Mouse (Mus musculus) c-Kit-positive CD71-positive TER-119-negative erythroid progenitor cells, embryonic 14.5 days (primary cell): ENCODE measurements around the gene Mfsd4b1.
"Not testable (repeated sequence)": the region's sequence is repeated elsewhere in the genome, so short reads cannot be mapped to it uniquely, and the experiment has no call there.

Experiments used
- DNase-seq: peaks from one replicate; pipeline ENCODE4 v3.0.0-alpha.2; 2013; ENCODE audit warnings: low read depth

Gene Mfsd4b1

DNA sequence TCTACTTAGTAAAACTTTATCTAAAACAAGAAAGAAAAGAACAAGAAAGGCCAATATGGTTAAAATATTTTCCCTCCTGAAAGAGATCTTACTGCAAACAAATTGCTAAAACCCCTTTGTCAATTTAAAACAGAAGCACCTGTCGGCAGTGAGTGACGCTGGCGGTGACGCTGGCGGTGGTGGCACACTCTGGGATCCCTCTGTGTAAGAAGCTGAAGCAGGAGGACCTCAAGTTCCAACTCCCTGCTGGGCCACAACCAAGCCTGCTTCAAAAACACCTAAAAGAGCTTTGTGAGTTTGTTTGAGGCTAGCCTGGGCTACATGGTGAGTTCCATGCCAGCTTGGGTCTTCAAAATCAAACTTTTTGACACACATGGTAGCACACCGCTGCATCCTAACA lies 9.9 kb upstream of the Mfsd4b1 start:
- DNase-seq = no peak

DNA sequence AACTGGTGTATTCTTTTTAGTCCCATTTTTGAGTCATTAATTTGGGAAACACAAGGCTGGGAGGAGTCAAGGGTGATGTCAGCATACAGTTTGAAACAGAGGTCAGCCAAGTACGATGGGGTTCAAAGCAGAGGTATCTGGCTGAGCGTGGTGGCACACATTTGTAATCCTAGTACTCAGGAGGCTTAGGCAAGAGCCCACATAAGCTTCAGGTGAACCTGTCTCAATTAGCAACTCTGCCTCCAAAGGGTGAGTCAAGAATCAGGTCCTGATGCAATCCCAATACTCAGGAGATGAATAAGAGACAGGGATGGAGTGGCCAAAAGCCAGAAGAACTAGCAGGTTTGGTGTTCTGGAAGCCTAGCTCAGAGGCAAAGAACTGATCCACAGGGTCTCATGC lies 7.8 kb upstream of the Mfsd4b1 start:
- no peak for DNase-seq

DNA sequence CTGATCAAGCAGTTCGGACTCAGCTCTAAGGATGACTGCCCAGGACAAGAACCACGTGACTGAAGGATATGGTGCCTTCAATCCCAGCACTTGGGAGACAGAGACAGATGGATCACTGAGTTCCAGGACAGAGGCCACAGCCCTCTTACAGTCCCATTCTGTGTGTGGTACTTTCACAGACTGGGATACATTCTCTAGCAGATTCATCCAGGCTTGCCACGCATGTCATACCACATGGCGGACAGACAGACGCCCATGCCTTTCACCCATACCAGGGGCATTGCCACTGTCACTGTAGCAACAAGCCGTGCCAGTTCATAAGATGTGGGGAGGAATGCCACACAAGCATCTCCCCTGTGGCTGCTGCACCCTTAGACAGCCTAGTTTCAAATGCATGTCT lies 5.6 kb upstream of the Mfsd4b1 start:
- no peak for DNase-seq

DNA sequence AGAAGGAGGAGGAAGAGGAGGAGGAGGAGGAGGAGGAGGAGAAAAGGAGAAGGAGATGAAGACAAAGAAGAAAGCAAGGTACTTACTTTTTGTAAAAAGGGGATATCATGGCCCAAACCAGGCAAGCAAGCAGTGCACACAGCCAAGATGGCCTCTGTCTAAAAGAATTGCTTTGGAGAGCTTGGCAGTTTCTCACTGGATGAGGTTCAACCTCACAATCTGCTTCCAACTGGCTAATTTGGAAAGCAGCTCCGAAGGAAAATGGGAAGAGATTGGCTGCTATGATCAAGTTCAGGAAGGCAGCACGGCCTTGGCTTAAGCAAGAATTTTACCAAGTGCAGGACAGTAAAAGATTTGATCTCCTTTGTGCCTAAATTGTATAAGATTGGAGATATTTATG lies 4.5 kb upstream of the Mfsd4b1 start:
- DNase-seq = no peak

DNA sequence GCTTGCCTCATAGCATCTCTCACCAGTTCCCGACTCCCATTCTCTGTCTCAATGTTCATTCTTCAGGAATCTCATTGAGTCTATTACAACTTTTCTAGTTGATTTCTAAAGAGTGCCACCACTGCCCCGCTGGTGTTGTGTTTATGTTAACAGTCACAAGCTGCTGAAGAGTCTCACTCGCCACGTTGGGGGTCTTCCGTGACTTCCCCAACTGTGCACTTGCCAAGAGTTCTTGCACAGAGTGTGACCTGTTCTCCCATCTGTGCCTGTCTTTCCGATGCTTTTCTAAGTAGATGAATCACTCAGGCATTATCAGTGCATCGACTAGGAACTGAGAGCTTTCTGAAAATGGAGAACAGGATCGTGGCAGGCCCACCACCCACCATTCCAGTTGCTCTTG lies 3.0 kb upstream of the Mfsd4b1 start:
- DNase-seq = no peak

DNA sequence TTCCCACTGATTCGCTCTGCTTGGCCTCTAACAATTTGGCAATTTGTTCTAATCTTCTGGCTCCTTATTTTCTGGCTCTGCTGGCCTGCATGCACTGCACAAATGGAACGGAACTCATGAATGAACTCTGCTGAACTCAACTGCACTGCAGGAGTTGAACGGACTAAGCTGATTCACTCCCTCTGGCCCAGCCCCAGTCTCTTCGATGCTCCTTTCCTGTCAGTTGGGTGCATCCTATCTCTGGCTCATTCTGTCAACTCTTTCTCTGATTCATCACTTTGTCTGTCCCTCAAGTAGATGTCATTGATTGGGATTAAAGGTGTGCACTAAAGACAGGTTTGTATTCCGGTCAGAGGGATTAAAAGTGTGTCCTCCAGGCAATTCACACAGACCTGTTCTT lies 1.5 kb upstream of the Mfsd4b1 start:
- DNase-seq = no peak

DNA sequence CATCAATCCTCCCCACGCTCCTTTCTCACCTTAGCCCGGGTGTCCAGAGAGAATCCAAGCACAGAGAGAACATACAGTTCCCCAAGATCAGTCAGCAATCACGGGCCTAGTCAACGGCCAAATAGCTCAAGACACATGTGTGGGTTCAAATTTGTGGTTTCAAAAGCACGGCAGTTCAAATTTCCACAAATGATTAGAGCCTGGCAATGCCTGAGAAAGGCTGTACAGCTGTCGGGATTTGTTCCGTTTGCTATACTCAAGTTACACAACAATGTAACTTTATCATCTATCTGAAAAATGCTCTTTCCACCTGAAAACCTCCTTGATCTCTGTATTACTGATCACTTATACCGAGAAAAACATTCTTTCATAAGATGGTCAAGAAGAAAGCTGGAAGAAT lies 492 bp upstream of the Mfsd4b1 start:
- no peak for DNase-seq

DNA sequence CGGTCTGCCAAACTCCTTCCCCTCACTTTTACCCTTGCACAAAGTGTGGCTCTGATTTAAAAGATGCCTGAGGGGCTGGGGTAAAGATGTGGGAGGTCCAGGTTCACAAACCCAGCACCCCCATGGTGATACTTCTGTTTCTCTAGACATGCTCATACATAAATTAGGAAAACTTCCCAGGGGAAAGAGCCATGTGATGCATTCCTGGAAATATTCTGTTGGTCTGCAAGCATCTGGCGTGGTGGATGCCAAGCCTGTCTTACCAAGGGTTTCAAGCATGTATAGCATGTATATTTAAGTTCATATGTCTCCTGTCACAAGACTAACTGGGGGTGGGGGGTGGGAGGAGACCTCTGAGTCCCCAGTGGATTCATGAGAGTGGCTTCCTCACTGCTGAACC lies 4.7 kb downstream of the Mfsd4b1 start:
- no peak for DNase-seq

DNA sequence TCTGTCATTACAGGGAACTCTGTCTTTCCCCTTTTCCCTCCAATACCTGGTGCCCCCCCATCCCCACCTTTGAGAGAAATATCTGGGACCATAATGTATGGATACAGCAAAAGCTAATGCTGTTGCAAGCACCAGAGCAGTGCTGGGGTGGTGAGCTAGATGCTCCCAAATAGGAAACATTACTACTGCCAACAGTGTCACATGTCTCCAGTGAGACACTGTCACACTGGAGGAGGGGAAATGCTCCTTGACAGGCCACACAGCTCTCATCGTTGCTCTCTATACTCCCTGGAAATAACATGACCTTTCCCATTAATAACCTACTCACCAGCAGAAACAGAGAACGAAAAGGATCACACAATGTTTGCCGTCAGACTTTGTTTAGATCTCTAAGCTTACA lies 5.6 kb downstream of the Mfsd4b1 start:
- no peak for DNase-seq

DNA sequence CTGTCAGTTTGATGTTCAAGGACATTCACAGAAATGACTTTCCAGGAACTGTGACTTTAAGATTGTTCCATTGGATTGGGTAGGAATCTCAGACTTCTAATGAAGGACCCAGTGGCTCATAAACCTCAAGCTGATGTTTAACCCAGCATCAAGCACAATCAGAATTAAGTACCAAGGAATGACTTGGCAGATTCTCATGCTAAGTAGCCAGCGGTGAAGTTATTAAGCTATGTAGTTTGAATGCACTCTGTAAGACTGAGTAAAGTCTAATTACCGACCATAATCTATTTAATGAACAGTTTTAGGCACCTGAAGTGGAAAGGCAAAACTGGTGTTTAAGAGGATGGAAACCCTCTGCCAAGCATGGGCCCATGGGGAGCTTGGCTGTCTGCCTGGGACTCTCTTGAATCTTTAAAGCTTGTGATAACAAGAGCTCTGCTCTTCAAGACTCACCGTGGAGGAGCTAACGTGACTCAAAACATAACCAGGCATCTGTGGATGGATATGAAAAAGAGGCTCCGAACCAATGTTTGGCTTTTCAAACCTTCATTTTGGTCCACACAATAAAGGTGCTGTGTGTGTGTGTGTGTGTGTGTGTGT lies 6.7 kb downstream of the Mfsd4b1 start:
- DNase-seq = no peak

DNA sequence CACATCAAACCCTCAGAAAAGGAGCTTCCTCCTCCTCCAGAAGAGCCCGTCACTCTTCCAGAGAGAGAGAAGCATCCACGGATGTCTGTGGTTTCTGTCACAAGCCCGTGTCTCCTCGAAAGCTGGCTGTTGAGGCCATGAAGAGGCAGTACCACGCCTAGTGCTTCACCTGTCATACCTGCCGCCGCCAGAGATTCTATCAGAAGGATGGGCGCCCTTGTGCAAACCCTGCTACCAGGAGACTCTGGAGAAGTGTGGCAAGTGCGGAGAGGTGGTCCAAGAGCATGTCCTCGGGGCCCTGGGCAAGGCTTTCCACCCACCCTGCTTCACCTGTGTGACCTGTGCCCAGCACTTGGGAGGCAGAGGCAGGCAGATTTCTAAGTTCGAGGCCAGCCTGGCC lies 15.5 kb downstream of the Mfsd4b1 start:
- DNase-seq = no peak

DNA sequence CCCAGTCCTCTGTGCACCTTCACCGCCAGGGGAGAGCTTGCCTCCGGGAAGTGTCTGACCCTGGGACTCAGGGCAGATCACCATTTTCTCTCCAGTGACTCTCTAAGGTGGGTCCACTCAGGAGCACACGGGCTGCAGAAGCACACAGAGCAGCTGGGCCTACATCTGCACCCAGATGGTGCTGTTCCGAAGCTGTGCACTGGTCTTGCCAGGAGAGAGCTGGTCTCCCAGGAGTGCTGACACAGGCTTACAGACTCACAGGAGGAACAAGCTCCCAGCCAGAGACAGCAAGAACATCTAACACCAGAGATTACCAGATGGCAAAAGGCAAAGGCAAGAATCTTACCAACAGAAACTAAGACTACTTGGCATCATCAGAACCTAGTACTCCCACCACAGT lies 16.2 kb downstream of the Mfsd4b1 start:
- not testable (repeated sequence) for DNase-seq

DNA sequence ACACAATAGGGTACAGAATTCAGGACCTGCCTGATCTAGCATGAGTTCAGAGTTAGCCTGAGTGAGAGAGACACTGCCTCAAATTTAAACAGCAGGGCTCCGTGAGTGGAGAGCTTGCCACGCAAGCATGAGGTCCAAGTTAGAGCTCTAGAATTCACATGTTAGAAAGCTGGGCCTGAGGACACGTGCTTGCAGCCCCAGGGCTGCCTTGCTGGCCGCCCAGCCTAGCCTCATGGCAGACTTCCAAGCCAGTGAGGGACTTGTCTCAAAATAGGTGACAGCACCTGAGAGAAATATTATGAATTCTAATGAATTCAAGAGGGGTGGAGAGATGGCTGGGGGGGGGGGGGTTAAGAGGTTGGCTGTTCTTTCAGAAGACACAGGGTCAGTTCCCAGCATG lies 17.1 kb downstream of the Mfsd4b1 start:
- DNase-seq = no peak

DNA sequence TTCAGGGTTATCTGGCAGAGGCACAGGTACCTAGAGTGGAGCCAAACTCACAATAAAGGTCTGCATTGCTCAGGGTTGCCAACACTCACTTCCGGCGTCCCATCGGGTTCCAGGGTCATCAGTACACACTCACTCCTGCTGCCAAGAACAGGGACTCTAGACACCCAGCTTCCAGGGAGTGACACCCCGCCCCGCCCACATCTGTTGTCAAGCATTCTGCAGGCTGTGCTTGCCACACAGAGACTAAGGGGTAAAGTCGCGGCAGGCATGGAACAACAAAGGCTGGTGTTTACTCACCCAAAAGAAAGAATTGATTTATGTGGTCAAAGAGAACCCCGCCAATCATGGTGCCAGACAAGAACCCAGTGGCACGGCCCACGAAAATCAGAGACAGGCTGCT lies 18.1 kb downstream of the Mfsd4b1 start:
- no peak for DNase-seq

DNA sequence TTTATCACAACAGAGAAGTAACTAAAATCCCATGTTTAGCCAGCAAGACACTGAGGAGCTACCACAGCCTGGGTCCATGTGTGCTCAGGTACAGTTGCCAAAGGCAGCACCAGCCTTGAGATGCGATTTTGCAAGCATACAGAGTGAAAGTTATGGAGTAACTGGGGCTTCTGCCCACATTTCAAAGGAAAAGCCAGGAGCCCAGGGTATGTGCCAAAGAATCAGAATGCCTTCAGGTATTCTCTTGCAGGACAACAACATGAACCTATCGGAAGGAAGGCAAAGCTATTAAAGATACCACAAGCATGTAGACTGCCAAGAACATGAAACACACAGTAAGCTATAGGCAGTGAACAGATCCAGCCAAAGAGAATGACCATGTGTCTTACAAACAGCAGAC lies 24.3 kb downstream of the Mfsd4b1 start:
- no peak for DNase-seq

DNA sequence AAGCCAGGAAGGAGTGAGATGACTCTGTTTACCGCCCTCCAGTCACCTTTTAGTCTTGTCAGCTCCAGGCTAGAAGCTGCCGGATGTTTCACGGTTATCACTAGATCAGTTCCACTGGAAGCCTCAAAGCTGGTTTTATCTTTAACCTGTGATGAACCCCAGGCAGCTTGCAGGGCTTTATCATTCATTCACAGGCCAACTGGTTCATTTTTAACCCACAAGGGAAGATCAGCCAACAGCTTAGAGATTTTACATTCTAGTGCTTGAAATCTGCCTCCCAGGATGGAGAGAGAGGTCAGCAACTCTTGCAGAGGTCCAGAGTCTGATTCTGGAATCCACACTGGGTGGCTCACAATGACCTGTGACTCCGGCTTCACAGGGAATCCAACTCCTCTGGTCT lies 33.9 kb downstream of the Mfsd4b1 start:
- peak; percentile 34 for DNase-seq

DNA sequence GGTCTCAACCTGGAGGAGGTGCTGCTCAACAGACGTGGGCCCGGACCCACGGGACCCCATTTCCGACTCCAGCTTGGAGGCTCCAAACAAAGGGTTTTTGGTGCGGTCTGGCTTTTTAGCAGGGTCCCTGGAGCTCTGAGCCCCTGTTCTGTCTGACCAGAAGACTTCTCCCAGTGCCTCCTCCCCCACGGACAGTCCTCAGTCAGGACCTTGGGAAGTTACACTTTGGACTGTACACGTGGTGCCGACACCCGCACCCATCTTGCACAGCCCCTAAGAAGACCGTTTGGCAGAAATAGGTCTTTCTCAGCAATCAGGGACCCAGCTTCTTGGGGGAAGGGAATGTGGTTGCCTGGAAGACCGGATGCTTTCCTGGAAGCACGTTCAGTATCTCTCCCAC lies 38.6 kb downstream of the Mfsd4b1 start, which contains the start of gene Mfsd4b5:
Gene Mfsd4b5 (minus strand): TSS at position 181 of the 400 bp plus-strand sequence.
- DNase-seq = no peak

DNA sequence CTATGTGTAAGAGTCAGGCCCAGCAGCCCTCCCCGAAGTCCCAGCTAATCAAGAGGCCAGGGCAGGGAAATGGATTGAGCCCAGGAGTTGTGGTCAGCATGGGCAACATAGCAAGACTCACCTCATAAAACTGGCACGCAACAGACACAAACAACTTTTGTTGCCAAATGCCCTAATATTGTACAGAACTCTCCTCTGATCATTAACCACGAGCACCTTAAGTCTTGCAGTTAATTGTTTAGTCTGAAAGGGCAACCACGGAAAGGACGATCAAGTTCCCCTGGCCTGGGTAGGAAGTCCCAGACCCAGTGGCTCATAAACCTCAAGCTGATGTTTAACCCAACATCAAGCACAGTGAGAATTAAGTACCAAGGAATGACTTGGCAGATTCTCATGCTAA lies 42.5 kb downstream of the Mfsd4b1 start:
- DNase-seq = no peak

DNA sequence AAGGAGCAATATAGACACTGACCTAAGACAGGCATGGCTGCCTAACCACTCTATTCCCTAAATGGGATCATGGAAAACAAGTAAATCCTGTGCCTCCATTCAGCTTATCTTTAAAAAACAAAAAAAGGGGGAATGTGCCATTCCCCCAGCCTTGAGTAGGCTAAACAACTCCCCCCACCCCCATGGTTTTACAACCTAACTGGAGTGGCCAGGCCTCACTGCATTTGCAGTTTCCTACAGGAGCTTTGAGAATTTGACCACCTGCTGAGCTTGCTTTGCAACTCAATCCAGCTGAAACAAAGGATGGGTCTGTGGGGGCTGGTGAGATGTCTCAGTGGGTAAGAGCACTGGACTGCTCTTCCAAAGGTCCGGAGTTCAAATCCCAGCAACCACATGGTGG lies 46.8 kb downstream of the Mfsd4b1 start:
- no peak for DNase-seq

DNA sequence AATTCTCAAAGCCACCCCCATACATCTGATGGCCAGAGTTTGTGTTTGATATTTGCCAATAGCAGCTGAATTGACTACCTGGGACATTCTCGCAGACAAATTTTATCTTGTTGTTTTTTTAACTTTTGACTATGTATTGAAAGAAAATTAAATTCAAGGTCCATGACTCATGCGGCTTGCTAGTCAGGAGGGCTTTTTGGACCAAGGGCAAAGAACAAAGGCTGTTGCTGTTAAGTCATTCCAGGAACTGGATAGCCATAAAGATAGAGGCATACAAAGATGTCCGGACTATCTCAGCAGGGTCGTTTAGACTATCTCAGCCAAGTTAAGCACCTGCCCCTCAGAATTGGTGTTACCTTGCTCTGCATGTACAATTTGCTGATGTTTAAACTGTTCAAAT lies 47.7 kb downstream of the Mfsd4b1 start:
- no peak for DNase-seq

DNA sequence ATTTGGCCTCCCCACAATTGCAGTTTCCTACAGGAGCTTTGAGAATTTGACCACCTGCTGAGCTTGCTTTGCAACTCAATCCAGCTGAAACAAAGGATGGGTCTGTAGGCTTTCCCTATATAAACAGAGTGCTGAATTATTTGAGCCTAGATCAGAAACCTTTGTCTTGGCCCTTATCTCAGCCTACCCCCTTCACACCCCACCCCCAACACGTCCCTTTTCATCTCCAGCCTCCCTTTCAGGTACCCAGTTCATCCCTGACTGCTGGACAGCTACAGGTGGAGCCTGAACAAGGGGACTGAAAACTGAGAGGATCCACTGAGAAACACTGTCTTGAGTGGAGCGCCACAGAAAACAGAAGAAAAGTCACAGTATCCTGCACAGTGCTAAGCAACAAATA lies 49.3 kb downstream of the Mfsd4b1 start:
- DNase-seq = no peak

DNA sequence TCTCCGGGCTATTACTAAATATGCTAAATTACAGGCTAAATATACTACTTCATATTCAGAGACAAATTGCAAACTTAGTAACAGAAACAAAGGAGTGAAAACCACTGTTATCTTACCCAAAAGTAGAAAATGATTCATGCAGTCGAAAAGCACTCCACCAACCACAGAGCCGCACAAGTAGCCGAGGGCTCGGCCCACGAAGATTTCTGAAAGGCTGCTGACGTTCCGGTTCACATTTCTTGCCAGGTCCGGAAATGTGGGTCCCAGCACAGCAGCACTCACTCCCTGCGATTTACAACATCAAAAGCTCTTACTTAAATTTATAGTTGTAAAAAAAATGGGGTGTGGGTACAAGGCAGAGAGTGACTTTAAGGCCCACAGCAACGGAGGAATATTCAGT lies 50.1 kb downstream of the Mfsd4b1 start:
- no peak for DNase-seq

DNA sequence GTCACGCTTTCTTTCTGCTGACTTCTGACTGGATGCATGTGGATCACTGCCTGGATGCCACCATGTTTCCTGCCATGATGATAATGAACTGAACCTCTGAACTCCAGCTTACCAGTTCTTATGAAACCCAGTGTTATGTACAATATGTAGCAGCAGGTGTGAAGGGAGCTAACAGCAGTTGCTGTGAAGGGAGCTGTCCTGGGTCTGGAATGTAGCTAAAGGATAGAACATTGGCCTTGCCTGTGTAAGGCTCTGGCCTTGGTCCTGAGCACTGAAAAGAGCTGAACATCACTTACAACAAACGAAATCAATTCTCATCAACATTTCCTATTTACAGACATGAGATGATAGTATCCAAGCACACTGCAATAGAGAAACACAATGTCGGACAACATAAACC lies 57.6 kb downstream of the Mfsd4b1 start:
- no peak for DNase-seq

DNA sequence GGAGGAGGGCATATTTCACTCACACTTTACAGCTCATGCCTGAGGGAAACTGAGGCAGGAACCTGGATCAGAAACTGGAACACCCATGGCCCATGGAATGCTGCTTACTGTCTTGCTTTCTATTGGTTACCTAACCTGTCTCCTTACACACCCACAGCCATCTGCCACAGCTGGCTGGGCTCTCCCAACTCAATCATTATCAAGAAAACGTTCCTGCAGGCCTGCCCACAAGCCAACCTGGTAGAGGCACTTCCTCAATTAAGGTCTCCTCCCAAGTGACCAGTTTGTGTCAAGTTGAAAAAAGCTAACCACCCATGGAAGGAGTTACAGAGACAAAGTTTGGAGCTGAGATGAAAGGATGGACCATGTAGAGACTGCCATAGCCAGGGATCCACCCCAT lies 63.2 kb downstream of the Mfsd4b1 start:
- no peak for DNase-seq

DNA sequence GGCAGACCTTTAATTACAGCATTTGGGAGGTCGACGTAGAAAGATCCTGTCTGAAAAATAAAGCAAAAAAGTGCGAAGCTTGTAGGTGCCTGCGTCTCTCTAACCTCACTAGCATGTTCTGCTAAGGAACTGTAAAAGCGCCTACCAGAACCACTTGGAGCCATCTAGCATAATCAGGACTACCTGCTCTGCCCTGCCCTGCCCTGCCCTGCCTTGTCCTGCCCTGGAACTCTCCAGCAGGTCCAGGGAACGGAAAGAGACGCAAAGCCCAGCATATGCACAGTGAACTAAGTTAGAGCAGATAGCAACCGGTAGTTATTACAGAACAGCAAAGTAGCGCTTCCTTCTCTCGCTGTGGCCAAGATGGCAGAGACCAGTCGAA lies 64.6 kb downstream of the Mfsd4b1 start:
- no peak for DNase-seq
